Comparison of ENCODE assay signal across 9 mouse cellular contexts in the genomic region with DNA sequence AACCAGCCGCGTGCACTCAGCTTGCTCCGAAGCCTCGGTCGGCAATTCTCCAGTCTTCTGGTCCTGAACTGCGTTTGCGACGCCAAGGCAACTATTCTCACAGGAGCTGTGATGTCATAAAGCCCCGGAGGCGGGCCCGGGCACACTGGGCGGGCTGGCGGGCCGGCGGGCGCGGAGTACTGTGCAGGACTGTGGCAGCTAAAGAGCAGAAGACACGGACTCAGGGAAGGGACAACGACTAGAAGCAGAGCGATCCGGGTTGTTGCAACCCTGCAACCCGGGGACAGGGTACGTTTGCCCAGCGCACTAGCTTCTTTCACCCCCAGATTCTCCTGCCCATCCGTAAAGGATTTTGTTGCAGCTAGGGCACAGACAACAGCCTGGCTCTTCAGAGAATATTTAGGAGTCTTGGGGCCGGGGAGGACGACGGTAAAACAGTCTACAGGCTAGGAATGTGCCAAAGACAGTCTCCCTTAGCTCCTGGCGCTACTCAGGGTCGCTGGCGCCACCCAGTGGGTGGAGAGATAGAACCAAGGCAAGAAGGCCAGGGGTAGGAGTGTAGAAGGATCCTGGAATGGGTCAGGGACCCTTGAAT. TPM values are rescaled to one million over a fixed set of nuclear protein-coding genes. Genes with fewer than 3 reads are reported as not detected.
DNase-seq lines count a peak whose midpoint lies in the region; ATAC-seq lines count a peak whose summit lies in the region.
"Had no signal": no experiment of that assay in that cellular context is flagged by ENCODE, and none has a peak within 500 bp of the region (broad histone marks: within the 10 kb centered on the region; RNA-seq: fewer than 3 reads in every experiment).

A gene (minus strand): TSS at position 418 of the 595 bp plus-strand sequence.

- peak within 1 kb of the TSS; percentile 17; the same call in 1 of the 2 replicates for H3K27ac ChIP-seq in forebrain, embryonic 16.5 days (ENCODE audit: low read length)
- H3K27ac ChIP-seq in liver, embryonic 15.5 days (replicated peaks) = no peak within 1 kb of the TSS
- H3K27ac ChIP-seq in neural tube, embryonic 13.5 days (replicated peaks) = peak within 1 kb of the TSS; percentile 77
- H3K27ac ChIP-seq: macrophage had no signal

- peak within 1 kb of the TSS; percentile 49 for H3K4me3 ChIP-seq in forebrain, embryonic 16.5 days (replicated peaks; ENCODE audit: low read length)
- peak within 1 kb of the TSS; percentile 40 for H3K4me3 ChIP-seq in liver, embryonic 15.5 days (replicated peaks)
- H3K4me3 ChIP-seq in neural tube, embryonic 13.5 days = peak within 1 kb of the TSS; percentile 41

- peaks cover 9% of the 10 kb centered on the region for H3K4me1 ChIP-seq in forebrain, embryonic 16.5 days (replicated peaks; ENCODE audit: control insufficient read depth, insufficient read depth, low read length)
- H3K4me1 ChIP-seq in liver, embryonic 15.5 days (replicated peaks) = no peaks in the 10 kb centered on the region
- peaks cover 21% of the 10 kb centered on the region for H3K4me1 ChIP-seq in neural tube, embryonic 13.5 days (replicated peaks)

- no peaks in the 10 kb centered on the region for H3K9me3 ChIP-seq in forebrain, embryonic 16.5 days (ENCODE audit: control insufficient read depth, low read length)
- no peaks in the 10 kb centered on the region for H3K9me3 ChIP-seq in liver, embryonic 15.5 days (replicated peaks)
- no peaks in the 10 kb centered on the region for H3K9me3 ChIP-seq in neural tube, embryonic 13.5 days

- 0% methylated on average over 31 of the region's 31 CpGs for WGBS in forebrain, embryonic 16.5 days
- WGBS in liver, embryonic 15.5 days (ENCODE audit: insufficient replicate concordance) = 1% methylated on average over 31 of the region's 31 CpGs
- WGBS in neural tube, embryonic 13.5 days = under 1% methylated on average over 31 of the region's 31 CpGs

- DNase-seq in MN1 (ENCODE audit: low spot score) = peak; percentile 12
- peak; percentile 64 for DNase-seq in cerebellum, adult 11-12 months
- peak; percentile 74 to 79 for DNase-seq in heart, postnatal 14 days
- DNase-seq in kidney, postnatal 4 days = peak; percentile 87 to 90
- DNase-seq in thymus, postnatal 14 days = peak; percentile 52

- H3K9ac ChIP-seq in forebrain, embryonic 16.5 days (replicated peaks; ENCODE audit: low read depth, low read length) = peak within 1 kb of the TSS; percentile 65
- no peak within 1 kb of the TSS for H3K9ac ChIP-seq in liver, embryonic 15.5 days
- peak within 1 kb of the TSS; percentile 69 for H3K9ac ChIP-seq in neural tube, embryonic 13.5 days

- peak within 1 kb of the TSS; percentile 73 for H3K4me2 ChIP-seq in forebrain, embryonic 16.5 days (ENCODE audit: low read length)
- H3K4me2 ChIP-seq in liver, embryonic 15.5 days = peak within 1 kb of the TSS; percentile 64
- H3K4me2 ChIP-seq in neural tube, embryonic 13.5 days = peak within 1 kb of the TSS; percentile 66

- intact Hi-C loops in heart, postnatal 14 days (cut with DNase I) = loop anchor here (10.0 kb wide), 1 partner anchor 744 kb away; no protein-coding TSS in a partner anchor

- no peaks in the 10 kb centered on the region for H3K27me3 ChIP-seq in forebrain, embryonic 16.5 days (replicated peaks; ENCODE audit: control insufficient read depth, insufficient read depth, low read length)
- peaks cover 24% of the 10 kb centered on the region for H3K27me3 ChIP-seq in liver, embryonic 15.5 days
- H3K27me3 ChIP-seq in neural tube, embryonic 13.5 days = peaks cover 20% of the 10 kb centered on the region

- no peaks in the 10 kb centered on the region for H3K36me3 ChIP-seq in forebrain, embryonic 16.5 days (ENCODE audit: control insufficient read depth, insufficient read depth)
- H3K36me3 ChIP-seq in liver, embryonic 15.5 days (replicated peaks) = no peaks in the 10 kb centered on the region
- no peaks in the 10 kb centered on the region for H3K36me3 ChIP-seq in neural tube, embryonic 13.5 days

- ATAC-seq in forebrain, embryonic 16.5 days = peak; percentile 88
- peak; percentile 64 for ATAC-seq in liver, embryonic 15.5 days (ENCODE audit: insufficient read depth)
- peak; percentile 87 for ATAC-seq in neural tube, embryonic 13.5 days (ENCODE audit: low read depth)

RNA-seq across cellular contexts. Expression of the gene that starts here (rescaled TPM):
- polyA plus RNA-seq in forebrain, embryonic 16.5 days (2015; fragmentation: Nextera tagmentation; extraction: Ambion mirVana) = 4.4 and 5.4 TPM in 2 replicates
- under 1 TPM in 1 of 2 experiments, not detected in 1; 0.14 TPM for total RNA-seq in heart, postnatal 14 days (2021)
- 0.08 TPM in 1 of 2 replicates, not detected in the other for polyA plus RNA-seq in liver, embryonic 15.5 days (2015; fragmentation: Nextera tagmentation; extraction: Ambion mirVana)
- polyA plus RNA-seq in neural tube, embryonic 13.5 days (2015; fragmentation: Nextera tagmentation; extraction: Ambion mirVana) = 4.1 and 6.6 TPM in 2 replicates
- polyA plus RNA-seq: macrophage had no signal

Comparison
In these comparisons a context has a peak if more than half of its experiments do, and no peak if none do; other contexts are left out.
1. Peak in DNase-seq in heart, postnatal 14 days; RNA of the gene not detected or under 1 TPM.
2. Peak in ATAC-seq, H3K4me3 ChIP-seq and H3K4me2 ChIP-seq in liver, embryonic 15.5 days; RNA of the gene not detected or under 1 TPM.
3. DNase-seq: peak in every context shown above with its lines; median percentile 88 in kidney, postnatal 4 days; 76 in heart, postnatal 14 days; 64 in cerebellum, adult 11-12 months; 52 in thymus, postnatal 14 days; 12 in MN1.